Mouse (Mus musculus): Measurements from ENCODE around the gene Mapk12. TPM values are rescaled to one million over a fixed set of nuclear protein-coding genes. Genes with fewer than 3 reads are reported as not detected.

Gene Mapk12
- total and polyA plus RNA-seq, 3 experiments, result 0.21 TPM; not detected in 2

GRCm38 (mm10) chr15:89131316-89131715, 9.2 kb downstream of the Mapk12 start:
- Histone ChIP-seq H3K79me2 (replicated peaks; ENCODE audit: control insufficient read depth, extremely low read depth, insufficient read depth, poor library complexity, severe bottlenecking) (no peaks in the 10 kb centered on the region), H3K4me2 (ENCODE audit: insufficient read depth, low read depth, poor library complexity, severe bottlenecking) (peak overlapping the region; percentile 60), H3K4me3 (replicated peaks in 1 of 3; ENCODE audit: low read depth in 2 of 3, low read length in 2 of 3, poor library complexity in 1 of 3) (no peak overlapping the region), H3K27me3 (replicated peaks) (peaks cover 48% of the 10 kb centered on the region), H3K27ac (ENCODE audit: insufficient read depth, low read depth) (no peak overlapping the region), H3K4me1 (ENCODE audit: control insufficient read depth in 1 of 2, insufficient read depth in 2 of 2) (peaks cover 21 to 57% of the 10 kb centered on the region in 2 experiments), H3K36me3 (replicated peaks in 1 of 2; ENCODE audit: control insufficient read depth in 1 of 2, insufficient read depth in 1 of 2, low read length in 1 of 2) (peaks cover 0 to 7% of the 10 kb centered on the region in 2 experiments), H3K9me3 (replicated peaks; ENCODE audit: low read length) (no peaks in the 10 kb centered on the region), H3K9ac (ENCODE audit: insufficient read depth, low read depth) (no peak overlapping the region)
- TF ChIP-seq IRF4 (IDR thresholded peaks at IDR 0.05; ENCODE audit: low read depth, low read length), result peak; percentile 97
- no peak for TF ChIP-seq RAD21 (IDR thresholded peaks at IDR 0.05; ENCODE audit: low read depth, low read length)
- TF ChIP-seq POLR2A (IDR thresholded peaks at IDR 0.05; ENCODE audit: low read depth, low read length), result no peak
- peak; percentile 19; the same call in 1 of the 2 replicates for TF ChIP-seq HCFC1 (IDR thresholded peaks at IDR 0.05; ENCODE audit: low read depth, low read length)
- TF ChIP-seq CHD1 (IDR thresholded peaks at IDR 0.05; ENCODE audit: low read depth, low read length), result no peak
- TF ChIP-seq GABPA (IDR thresholded peaks at IDR 0.05; ENCODE audit: insufficient replicate concordance, low read depth, low read length), result no peak
- peak; percentile 69 for TF ChIP-seq SIN3A (IDR thresholded peaks at IDR 0.05; ENCODE audit: low read length)
- peak; percentile 97 for TF ChIP-seq MAFK (IDR thresholded peaks at IDR 0.05; ENCODE audit: insufficient replicate concordance, low read length)
- TF ChIP-seq NRF1 (IDR thresholded peaks at IDR 0.05; ENCODE audit: low read depth, low read length), result 0 out of 2 replicates have a peak, but pooled peaks have one; percentile 41
- peak; percentile 41; the same call in 1 of the 2 replicates for TF ChIP-seq JUND (conservative IDR thresholded peaks at IDR 0.05; ENCODE audit: low read depth, low read length)
- no peak for TF ChIP-seq ZC3H11A (IDR thresholded peaks at IDR 0.05; ENCODE audit: low read depth, low read length)
- peak; percentile 59 for TF ChIP-seq MXI1 (IDR thresholded peaks at IDR 0.05; ENCODE audit: low read depth, low read length)
- TF ChIP-seq MYC (IDR thresholded peaks at IDR 0.05; ENCODE audit: low read depth, low read length), result peak; percentile 63
- TF ChIP-seq JUN (IDR thresholded peaks at IDR 0.05; ENCODE audit: insufficient read depth, low read depth, low read length), result peak; percentile 9; the same call in 1 of the 2 replicates
- no peak for TF ChIP-seq POLR2AphosphoS2 (IDR thresholded peaks at IDR 0.05; ENCODE audit: low read depth, low read length)
- no peak for TF ChIP-seq NELFE (IDR thresholded peaks at IDR 0.05; ENCODE audit: low read depth, low read length)
- 0 out of 2 replicates have a peak, but pooled peaks have one; percentile 66 for TF ChIP-seq MAZ (IDR thresholded peaks at IDR 0.05; ENCODE audit: low read depth, low read length)
- peak; percentile 82; the same call in 1 of the 2 replicates for TF ChIP-seq MEF2A (IDR thresholded peaks at IDR 0.05; ENCODE audit: borderline replicate concordance, low read depth, low read length)
- TF ChIP-seq UBTF (IDR thresholded peaks at IDR 0.05; ENCODE audit: low read depth, low read length), result no peak
- TF ChIP-seq KAT2A (IDR thresholded peaks at IDR 0.05; ENCODE audit: insufficient replicate concordance, low read length), result 0 out of 2 replicates have a peak, but pooled peaks have one; percentile 19
- TF ChIP-seq CHD2 (IDR thresholded peaks at IDR 0.05; ENCODE audit: low read length), result no peak
- no peak for TF ChIP-seq SMC3 (IDR thresholded peaks at IDR 0.05; ENCODE audit: low read depth, low read length)
- TF ChIP-seq TBP (conservative IDR thresholded peaks at IDR 0.05; ENCODE audit: low read depth, low read length), result no peak
- TF ChIP-seq RCOR1 (conservative IDR thresholded peaks at IDR 0.05; ENCODE audit: low read depth, low read length), result peak; percentile 90
- no peak for TF ChIP-seq USF2 (conservative IDR thresholded peaks at IDR 0.05; ENCODE audit: low read depth, low read length)
- TF ChIP-seq ZNF384 (IDR thresholded peaks at IDR 0.05; ENCODE audit: low read depth, low read length), result peak; percentile 89
- TF ChIP-seq ZKSCAN1 (IDR thresholded peaks at IDR 0.05; ENCODE audit: borderline replicate concordance, low read depth, low read length), result no peak
- TF ChIP-seq MAX (IDR thresholded peaks at IDR 0.05; ENCODE audit: low read length), result peak; percentile 64
- peak; percentile 93 for TF ChIP-seq EP300 (IDR thresholded peaks at IDR 0.05; ENCODE audit: low read length)
- peak; percentile 79 for TF ChIP-seq ETS1 (conservative IDR thresholded peaks at IDR 0.05; ENCODE audit: low read depth, low read length)
- TF ChIP-seq E2F4 (IDR thresholded peaks at IDR 0.05; ENCODE audit: insufficient replicate concordance, low read depth, low read length), result peak; percentile 23; the same call in 1 of the 2 replicates
- TF ChIP-seq BHLHE40 (IDR thresholded peaks at IDR 0.05; ENCODE audit: low read depth, low read length), result peak; percentile 95
- no peak for TF ChIP-seq ZMIZ1 (IDR thresholded peaks at IDR 0.05; ENCODE audit: low read depth, low read length)
- no peak for TF ChIP-seq USF1 (IDR thresholded peaks at IDR 0.05; ENCODE audit: low read depth, low read length)
- no peak for TF ChIP-seq PAX5 (IDR thresholded peaks at IDR 0.05; ENCODE audit: low read length)
- TF ChIP-seq CTCF (conservative IDR thresholded peaks at IDR 0.05 in 1 of 2, IDR thresholded peaks at IDR 0.05 in 1 of 2; ENCODE audit: low read depth in 2 of 2, low read length in 2 of 2), result peak in 1 of 2 experiments; percentile 9; a peak in 1 of 4 replicates
- peak; percentile 83; the same call in 1 of the 2 replicates for TF ChIP-seq TCF12 (IDR thresholded peaks at IDR 0.05; ENCODE audit: low read depth, low read length)
- peak; percentile 39; the same call in 1 of the 2 replicates for TF ChIP-seq ELF1 (IDR thresholded peaks at IDR 0.05; ENCODE audit: low read depth, low read length)
- peak; percentile 93 for DNase-seq (ENCODE audit: extremely low read depth)
- in situ Hi-C loops (cut with MboI; ENCODE audit: low pct_ligation_motif_present, low pct_unique_long_range_greater_than_20kb, low sequenced_read_pairs), result no loop called here
- dilution Hi-C loops (cut with MboI; ENCODE audit: extremely low pct_ligation_motif_present, extremely low pct_unique_long_range_greater_than_20kb, low sequenced_read_pairs), result no loop called here

Data from CH12.LX (cell line).